Mouse (Mus musculus) adrenal gland, adult 18-20 months (tissue): ENCODE results near the gene Slc25a21. TPM values are rescaled to one million over a fixed set of nuclear protein-coding genes. Genes with fewer than 3 reads are reported as not detected.

Source experiments
- DNase-seq, 2 experiments: peaks; one replicate each; pipeline ENCODE4 v3.0.0; 2021 to 2022; ENCODE audit warnings: low spot score in 2 of 2
- total RNA-seq, 2 experiments: library from RNA; stranded (reverse); gene quantifications; 1 replicate in 1 of 2; 2 replicates in 1 of 2; pipeline ENCODE4 v1.2.3; 2021

The Slc25a21 gene
- total RNA-seq, 2 experiments from 2014 or later: 0.64 to 0.66 TPM

- DNase-seq: no peak
These were observed 503.7 kb downstream of the Slc25a21 start for GRCm38 (mm10) chr12:56693411-56694098.

GRCm38 (mm10) chr12:56692536-56692935 is 504.7 kb downstream of the Slc25a21 start:
- DNase-seq: no peak

DNA sequence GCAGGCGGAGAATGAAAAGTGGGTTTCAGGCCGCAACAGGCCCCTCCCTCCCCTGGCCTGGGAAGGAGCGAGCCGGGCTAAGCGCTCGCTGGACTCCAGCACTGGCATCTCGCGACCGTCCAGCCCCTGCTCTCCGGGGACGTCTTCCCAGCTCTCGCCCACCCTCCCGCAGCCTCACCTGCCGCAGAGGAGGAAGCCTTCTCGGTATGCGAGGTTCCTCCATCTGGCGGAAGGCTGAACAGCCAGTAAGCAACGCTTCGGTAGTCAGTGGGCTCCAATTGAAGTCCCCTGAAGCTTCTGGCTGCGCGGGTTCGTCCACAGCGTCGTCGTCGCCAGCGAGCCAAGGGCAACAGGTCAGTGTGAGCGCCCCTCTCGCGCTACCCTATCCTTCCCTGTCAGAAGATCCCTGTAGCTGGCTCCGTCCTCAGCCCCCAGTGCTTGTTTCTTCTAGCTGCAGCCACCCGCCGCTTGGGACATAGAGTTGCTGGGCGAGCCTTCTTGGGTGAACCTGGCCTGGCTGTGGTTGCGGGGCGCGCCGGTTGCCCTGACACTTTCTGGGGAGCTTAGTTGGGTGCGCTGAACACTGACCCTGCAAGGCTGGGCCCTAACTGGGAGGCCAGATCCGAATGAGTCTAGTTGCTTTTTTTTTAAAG is 505.7 kb downstream of the Slc25a21 start, which contains the start of gene Pax9:
Gene Pax9, plus strand, starts transcription at position 341 of the 653 bp plus-strand sequence.
- no peak for DNase-seq

- DNase-seq: no peak
These were observed 506.3 kb downstream of the Slc25a21 start for GRCm38 (mm10) chr12:56691001-56691400.

DNA sequence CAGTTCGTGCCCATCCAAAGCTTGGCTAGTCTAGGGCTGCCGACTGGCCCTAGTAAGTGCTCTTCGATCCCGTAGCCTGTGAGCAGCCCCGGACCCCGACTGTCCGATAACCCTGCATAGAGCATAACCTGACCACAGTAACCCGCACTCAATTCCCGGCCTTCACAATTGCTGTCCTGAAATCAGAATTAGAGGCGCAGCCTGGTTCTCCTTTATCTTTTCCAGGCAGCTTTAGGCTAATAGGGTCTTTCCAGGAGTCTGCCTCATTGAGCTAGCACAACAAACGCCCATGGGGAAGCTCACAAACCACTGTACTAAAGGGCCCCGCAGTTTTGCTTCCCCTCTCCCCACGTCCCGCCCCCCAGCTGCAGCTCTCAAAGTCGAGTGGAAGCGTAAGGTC is 506.9 kb downstream of the Slc25a21 start:
- no peak for DNase-seq

GRCm38 (mm10) chr12:56689736-56690135 is 507.5 kb downstream of the Slc25a21 start:
- DNase-seq: no peak

DNA sequence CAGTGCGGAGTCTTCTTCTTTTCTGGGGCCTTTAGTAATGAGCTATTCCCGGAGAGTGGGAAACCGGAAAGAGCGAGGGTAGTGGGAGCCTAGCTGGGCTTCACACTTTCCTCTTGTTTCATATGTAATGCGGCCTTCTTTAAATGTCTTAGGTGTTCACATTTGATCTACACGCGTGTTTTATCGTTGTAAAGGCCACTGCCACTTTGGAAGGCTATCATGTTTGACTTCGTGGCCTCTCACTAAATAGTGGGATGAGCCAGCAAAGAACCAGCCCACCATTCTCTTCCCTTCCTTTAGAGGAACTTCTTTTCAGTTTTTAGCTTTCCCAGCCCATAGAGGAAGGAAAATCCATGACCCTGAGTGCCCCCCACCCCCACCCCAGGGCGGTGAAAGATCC is 507.9 kb downstream of the Slc25a21 start:
- no peak for DNase-seq

DNA sequence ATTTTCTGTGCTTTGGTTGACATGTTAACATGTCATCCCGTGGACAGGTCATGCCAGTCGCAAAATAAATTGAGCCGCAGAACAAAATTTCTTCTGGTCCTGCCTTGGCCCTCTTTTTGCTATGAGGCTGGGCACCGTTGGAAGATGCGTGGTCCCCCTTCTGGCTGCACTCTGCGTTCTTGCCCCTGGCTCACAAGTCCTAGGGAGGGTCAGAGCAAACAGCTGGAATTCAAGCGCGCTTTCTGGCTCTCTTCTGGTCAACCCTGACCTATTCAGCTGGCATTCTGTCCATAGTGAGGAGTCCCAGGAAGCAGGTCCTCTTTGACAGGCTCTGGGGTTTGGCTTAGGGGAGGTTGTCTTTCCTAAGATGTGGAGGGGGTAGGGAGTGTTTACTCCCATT is 508.4 kb downstream of the Slc25a21 start:
- no peak for DNase-seq

- no peak for DNase-seq
These were observed 508.8 kb downstream of the Slc25a21 start for GRCm38 (mm10) chr12:56688482-56688840.

GRCm38 (mm10) chr12:56687640-56688481 is 509.4 kb downstream of the Slc25a21 start:
- DNase-seq: no peak

GRCm38 (mm10) chr12:56681096-56681811 is 516.0 kb downstream of the Slc25a21 start:
- no peak for DNase-seq

- no peak for DNase-seq
These were observed 519.7 kb downstream of the Slc25a21 start for GRCm38 (mm10) chr12:56677620-56678019.

DNA sequence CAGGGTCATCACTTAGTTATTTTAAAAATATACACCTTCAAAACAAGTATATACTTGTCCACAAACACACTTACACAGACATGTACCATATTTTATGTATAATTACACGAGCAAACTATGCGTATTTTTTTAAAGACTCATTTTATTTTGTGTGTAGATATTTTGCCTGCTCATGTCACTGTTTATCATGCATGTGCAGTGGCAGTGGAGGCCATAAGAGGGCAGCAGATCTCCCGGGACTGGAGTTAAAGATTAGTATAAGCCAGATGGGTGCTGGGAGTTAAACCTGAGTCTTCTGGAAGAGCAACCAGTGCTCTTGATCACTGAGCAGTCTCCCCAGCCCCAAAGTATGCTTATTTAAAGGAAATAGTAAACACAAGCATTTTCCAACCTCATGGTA is 522.5 kb downstream of the Slc25a21 start:
- DNase-seq: no peak

- no peak for DNase-seq
These were observed 526.5 kb downstream of the Slc25a21 start for GRCm38 (mm10) chr12:56670795-56671194.

- no peak for DNase-seq
These were observed 527.7 kb downstream of the Slc25a21 start for GRCm38 (mm10) chr12:56669451-56670122.

Other genes with a start within 250 kb of the Slc25a21 start
- gene Prps1l3, start 32.9 kb upstream of the Slc25a21 start, total RNA-seq: 10 to 100 TPM; 29.4 to 37.8 TPM
- gene Mipol1, start 33.0 kb upstream of the Slc25a21 start, total RNA-seq: 1 to 10 TPM; 8.1 to 8.4 TPM